Mouse (Mus musculus) kidney, postnatal 25 days (tissue): ENCODE results near the gene Fam219a.

ENCODE experiments used
- DNase-seq, 2 experiments: peaks; one replicate each; pipeline ENCODE4 v3.0.0; 2021; ENCODE audit warnings: mixed read lengths in 2 of 2

Gene Fam219a

DNA sequence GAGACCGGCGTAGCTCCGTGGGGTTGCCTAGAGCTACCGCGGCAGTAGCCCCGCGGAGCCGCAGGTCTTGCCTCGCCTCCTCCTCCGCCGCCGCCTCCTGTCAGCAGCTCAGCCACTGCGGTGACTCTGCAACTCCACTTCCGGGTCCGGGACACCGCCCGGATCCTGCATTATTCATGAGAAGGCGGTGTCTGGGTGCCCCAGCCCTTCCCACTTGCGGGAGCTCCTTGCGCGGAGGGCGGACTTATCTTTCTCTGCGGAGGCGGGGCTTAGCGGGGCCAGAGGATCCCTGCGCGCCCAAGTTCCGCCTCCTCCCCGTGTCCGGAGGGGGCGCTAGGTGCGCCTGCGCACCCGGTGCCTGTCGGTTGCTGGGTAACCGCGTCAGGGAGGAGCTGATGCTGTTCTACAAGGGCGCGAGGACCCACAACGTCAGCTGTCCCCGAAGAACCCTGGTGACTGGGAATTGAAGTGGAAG lies at the start of gene Fam219a, which contains the start of gene Dnaic1:
Gene Fam219a (minus strand): TSS at position 128 of the 475 bp plus-strand sequence.
Gene Dnaic1 (plus strand): TSS at position 365 of the 475 bp plus-strand sequence.
- peak; percentile 99 to 100 for DNase-seq

DNA sequence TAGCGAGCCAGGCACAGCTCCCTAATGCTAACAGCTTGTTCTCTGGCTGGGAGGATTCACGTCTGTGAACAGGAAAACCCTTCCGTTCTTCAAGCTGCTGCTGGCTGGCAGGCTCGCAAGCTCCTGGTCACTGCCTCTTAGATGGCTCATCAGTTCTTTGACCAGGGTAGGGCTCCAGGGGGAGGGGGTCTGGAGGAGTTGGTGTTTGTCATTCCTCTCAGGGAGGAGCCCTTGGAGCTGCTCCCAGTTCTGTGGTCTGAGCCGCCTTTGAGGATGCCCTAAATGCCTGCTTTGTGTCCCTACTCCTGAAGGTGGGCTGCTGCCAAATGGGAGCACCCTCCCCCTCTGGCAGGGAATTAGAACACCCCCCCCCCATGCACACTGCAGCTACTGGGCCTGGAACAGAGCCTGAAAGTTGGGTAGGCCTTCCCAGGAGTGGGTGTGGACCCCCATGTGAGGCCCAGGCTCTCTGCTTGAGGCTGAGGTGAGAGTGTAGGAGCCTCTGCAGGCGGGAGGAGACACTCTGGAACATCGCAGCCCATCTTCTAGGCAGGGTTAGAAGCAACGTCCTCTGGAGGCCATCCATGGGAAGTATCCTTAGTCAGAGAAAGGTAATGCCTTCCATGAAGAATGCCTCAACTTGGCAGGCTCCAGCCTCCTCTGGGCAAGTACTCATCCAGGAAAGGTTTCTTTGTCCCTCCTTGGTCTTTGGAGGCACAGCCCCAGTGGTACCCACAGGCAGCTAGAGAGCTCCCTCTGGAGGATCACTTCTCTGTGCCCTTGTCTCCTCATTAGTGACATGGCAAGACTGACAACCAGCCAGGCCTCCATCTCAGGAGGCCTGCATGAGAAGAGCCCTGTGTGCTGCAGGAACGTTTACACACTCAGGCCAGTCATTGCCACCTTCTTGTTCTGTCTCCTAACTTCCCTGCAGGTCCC lies 46.6 kb upstream of the Fam219a start:
- DNase-seq, result no peak

DNA sequence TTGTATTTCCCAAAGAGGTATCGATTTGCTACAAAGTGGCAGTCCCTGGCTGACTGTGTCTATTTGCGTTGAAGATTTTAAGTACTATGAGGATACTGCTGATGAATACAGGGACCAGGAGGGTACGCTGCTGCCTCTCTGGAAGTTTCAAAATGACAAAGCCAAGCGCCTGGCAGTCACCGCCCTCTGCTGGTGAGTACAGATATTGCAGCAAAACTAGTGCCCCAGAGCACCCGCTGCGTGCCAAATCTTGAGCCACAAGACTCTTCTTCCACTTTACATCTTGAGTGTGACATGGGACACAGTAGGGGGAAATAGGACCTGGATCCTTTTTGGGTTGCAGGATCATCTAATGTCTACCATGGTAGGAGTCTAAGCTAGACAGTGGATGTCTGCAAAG lies 44.8 kb upstream of the Fam219a start:
- peak; percentile 75 to 87 for DNase-seq

DNA sequence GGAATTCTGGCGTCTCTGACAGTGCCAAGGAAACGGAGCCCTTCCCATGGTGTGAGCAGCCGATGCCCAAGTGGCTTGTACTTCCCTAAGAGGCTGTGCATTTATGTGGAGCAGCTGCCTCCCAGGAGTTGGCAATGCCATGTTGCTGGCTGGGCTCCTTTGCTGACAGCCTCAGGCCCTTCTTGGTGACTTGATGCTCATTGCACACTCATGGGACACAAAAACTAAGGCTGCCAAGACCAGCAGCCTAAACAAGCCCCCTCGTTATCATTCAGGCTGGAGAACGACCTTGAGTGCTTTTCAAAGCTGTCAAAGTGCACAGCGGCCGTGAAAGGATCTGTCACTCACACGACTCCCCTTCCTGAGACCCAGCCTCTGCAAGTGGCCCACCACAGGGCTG lies 42.8 kb upstream of the Fam219a start:
- no peak for DNase-seq

DNA sequence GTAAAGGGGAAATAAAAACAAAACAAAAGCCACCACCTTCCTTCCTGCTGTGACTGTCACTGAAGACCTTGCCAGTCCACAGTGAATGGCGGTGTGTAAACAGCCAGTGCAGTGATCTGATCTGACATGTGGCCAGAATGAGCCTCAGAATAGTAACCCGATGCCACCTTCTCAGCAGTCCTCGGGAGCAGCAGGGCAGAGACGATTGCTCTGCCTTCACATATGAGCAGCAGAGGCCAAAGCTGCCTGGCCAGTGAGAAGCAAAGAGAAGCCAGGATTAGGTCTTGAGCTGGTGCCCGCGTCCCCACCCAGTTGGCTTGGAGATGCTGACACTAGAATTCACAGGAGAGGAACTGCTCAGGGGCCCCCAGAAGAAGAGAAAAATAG lies 41.2 kb upstream of the Fam219a start:
- no peak for DNase-seq

DNA sequence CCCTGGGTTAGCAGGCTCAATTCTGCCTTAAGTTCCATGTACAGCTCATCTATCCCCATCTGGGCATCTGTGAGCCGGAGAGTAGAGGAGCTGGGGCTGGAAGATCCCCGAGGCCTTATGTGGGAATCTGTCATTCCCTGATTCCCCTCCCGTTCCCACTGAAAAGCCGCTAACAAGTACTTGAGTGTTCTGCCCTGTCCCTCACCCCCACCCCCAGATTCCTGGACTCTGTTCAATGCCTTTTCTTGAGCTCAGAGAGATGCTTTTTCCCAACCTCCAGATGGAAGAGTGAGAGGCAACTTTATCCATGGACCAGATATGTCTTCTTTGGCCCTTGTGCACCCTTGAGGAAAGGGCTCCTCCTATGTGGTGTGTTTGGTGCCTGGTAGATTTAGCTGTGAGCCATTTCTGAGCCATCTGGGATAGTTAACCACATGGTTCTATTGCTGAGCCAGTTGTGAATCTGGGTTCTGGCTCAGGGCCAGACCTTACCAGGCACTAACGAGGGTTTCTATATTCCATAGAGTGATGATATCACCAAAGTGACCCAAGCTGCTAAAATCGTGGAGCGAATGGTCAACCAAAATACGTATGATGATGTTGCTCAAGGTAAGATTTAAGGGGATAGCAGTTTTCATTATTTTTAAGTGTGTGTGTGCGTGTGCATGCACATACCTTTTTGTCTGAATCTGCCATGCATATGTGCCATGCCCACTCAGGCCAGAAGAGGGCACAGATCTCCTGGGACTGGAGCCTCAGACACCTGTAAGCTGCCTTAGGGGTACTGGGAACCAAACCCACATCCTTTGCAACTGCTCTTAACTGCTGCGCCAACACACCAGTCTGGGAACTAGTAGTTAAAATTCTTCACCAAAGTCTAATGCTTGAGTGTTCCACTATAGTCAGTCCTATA lies 40.6 kb upstream of the Fam219a start:
- peak in 1 of 2 experiments; percentile 16 for DNase-seq

DNA sequence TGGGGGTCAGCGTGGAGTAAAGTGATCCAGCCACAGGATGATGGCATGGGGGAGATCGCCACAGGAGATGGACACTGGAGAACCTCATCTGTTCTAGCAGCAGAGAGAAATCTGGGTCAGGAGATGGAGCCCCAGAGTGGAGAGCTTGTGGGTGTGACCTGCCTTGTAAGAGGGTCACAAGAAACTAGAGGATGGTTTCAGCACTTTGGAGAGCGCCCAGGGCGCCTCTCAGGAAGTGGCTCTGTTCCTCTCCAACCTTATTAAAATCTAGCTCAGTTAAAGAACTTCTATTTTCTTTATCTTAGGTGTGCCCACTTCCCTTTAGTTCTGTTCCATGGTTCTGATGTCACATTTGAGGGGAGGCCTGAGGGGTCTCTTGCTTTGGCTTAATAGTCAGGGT lies 37.4 kb upstream of the Fam219a start:
- DNase-seq, result peak; percentile 64 to 77

DNA sequence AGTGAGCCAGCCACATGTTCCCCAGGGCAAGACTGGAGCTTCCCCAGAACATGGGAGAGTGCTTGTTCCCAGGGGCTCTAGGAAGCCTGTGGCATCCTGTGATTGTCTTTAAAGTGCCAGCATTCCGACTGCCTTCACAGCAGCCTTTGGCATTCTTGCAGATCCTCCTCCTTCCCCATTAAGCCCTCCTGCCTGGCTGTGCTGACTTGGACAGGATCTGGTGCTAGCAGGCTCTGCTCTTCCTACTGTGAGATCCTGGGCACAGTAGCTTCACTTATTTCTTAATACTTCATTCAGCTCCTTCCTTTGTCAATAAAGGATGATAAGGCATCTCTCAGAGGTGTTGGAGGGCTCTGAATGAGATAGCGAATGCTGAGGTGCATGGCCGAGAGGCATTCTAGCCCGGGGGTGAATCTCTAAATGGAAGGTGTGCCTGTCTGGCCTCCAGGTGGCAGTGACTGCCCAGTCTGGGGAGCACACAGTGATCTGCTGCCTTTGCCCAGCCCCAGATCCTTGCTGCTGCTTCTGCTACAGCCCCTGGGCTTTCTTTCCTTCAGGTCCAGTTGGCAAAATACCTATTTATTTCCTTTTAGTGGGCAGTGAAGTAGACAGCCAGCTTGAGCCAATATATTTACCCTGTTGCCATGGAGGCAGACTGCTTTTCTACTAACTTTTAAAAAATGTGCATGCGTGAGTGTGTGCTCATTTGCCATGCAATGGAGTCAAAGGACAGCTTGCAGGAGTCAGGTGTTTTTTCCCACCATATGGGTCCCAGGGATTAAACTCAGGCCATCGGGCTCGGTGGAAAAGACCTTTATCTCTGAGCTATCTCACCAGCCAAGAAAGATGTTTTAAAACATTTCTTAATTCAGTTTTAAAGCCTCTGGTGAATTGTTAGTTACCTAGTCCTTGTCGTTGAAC lies 35.4 kb upstream of the Fam219a start:
- peak in 1 of 2 experiments; percentile 14 for DNase-seq

DNA sequence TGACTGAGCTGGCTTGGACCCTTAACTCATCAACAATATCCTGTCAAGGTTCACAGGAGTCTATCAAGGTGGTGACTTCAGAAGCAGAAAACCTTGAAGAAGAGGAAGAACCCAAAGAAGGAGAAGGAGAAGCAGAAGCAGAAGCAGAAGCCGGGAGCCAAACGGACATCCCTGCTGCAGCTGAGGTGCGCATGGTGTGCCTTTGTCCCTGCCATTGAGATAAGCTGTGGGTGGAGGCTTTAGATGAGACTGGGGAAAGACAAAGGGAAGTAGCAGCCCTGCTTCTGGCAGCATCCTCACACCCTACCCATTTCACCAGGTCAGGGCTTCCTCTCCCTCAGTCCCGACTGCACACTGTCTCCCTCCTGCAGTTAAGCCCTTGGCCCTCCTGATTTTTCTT lies 33.5 kb upstream of the Fam219a start:
- no peak for DNase-seq

DNA sequence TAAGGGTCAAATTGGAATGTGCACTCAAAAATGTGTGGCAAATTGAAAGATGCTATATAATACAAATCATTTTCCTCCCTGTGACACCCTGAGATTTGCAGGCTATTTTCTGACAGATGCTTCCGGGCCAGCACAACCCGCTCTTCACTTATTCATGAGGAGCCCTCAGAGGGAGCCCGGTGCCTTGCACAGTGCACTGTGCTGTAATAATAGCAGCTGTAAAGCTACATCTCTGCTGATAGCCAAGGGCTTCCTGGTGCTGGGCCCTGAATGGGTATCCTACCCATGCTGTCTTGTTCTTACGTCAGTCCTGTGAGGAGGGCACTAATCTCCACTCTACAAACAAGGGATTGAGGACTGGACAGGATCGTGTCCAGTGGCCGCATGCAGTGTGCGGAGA lies 14.0 kb upstream of the Fam219a start:
- DNase-seq, result no peak

DNA sequence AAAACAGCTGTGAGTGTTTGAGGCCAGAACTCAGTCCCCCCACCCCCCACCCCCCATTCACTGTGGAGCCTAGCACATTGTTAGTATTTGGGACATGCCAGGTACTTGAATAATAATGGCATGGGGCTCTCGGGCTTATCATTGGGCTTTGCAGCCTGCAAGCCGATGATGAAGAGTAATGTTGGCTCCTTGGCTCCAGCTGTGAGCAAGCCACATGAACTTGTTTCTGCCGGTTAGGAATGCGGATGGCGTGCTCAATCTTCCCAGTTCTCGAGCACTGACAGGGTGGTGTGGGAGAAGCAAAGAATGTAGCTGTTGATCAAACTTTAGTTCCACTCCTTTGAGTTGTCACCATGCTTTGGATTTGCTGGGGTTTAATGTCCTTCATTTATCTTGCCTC lies 6.6 kb upstream of the Fam219a start:
- no peak for DNase-seq

DNA sequence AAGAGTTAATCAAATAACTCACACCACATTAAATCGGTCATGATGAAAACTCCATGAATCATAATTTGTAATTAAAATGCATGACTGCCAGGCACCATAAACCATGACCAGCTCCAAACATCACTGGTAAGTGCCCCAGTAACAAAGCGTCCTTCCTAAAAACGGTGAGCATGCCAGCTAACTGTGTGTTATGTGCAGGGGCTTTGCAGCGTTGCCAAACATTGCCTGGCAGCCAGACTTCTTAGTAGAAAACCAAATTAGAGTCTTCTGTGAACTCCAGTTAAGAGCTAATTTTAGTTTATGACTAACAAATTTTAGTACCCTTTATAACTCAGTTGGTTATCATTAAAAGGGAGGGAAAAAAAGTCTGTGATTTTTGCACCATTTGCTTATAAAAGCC lies 4.2 kb upstream of the Fam219a start:
- DNase-seq, result no peak

DNA sequence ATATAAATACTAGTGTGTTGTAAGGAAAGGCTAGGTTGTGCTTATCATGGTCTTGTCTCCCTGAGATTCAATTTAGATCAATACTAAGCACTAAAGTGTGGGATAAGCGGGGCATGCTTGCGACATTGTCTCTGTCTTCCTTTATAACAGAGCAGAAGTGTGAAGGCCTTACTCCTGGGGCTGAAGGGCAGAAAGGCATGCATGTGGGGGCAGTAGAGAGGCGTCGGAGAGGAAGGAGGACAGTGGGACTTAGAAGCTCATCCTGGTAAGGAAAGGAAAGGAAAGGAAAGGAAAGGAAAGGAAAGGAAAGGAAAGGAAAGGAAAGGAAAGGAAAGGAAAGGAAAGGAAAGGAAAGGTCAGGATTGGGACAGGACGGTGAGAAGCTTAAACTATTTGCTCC lies 2.2 kb upstream of the Fam219a start:
- DNase-seq, result peak in 1 of 2 experiments; percentile 21

DNA sequence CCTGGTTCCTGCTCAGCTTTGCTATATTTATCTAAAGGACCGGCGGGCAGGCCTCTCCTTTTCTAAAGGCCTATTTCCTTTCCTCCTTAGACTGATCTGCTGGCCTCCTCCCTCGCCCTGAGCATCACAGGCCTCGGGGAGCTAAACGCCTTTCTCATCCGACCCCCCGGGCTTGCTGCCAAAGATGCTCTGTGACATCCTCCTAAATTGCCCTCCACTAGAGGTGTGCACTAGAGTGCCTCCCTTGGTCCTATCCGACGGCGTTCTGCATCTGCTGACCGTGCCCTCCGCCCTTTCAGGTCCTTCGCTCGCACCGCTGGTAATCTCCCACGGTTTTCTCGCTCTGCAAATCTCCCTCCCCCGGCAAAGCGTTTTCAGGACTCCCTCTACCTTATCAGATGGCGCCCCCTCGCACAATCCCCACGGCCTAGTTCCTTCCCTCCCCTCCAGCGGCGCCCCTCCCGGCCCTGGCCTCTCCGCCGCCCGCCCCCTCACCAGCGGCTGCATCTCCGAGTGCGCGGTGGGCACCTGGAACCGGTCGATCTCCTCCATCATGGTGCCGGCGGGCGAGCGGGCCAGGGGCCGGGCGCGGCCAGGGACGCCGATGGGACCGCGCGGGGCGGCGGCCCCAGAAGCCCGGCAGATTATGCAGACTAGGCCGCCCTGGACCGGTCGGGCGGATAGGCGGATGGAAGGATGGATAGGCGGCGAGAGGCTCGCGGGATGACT lies 492 bp downstream of the Fam219a start:
- DNase-seq, result peak; percentile 53 to 72

DNA sequence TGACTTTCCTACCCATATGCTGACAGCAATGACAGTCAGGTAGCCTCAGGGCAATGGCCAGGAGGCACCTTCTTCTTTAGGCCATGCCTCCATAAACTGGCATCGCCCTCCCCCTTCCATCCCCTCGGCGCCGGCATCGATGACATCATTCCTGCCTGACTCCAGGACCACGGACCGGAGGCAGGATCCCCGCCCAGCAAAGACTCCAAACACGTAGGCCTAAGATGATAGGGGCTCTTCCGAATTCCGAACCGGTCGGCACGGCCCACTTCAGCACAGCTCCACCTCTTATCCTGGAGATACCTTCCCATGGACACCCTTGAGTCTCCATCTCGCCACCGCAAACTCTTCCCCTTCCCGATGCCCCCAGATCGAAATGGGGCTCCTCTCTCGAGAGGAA lies 1.1 kb downstream of the Fam219a start:
- peak; percentile 54 to 73 for DNase-seq

DNA sequence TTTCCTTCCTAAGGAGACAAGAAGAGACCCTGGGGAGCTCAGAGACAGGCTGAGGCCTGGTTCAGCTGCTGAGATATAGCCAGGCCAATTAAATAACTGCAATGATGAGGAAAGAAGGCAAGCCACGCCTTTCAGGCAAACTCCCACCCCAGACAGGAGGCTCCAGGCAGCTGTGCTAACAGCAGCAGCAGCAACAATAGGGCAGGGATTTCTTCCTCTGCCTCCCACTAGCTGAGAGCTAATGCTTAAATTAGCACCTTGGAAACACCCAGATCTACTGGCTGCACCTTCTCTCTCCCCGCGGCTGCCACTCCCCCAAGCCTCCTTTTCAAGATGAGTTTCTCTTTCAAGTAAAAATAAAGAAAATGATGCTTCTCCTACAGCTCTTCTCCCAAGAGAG lies 3.2 kb downstream of the Fam219a start:
- DNase-seq, result no peak

DNA sequence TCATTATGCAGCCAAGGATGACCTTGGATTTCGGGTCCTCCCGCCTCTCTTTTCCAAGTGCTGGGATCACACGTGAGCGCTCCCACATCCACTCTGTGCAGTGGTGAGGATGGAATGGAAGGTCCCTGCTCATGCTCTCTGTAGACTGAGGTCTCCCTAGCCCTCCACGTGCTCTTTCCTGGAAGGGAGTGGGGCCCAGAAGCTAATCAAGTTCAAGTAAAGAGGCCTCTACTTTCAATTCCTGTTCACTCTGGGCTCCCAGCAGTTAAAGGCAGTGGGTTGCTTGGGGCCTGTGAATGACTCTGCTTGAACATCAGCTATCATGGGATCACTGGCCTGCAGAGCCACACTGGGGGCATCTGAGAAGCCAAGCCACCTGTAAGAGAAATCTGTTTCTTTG lies 6.0 kb downstream of the Fam219a start:
- no peak for DNase-seq

DNA sequence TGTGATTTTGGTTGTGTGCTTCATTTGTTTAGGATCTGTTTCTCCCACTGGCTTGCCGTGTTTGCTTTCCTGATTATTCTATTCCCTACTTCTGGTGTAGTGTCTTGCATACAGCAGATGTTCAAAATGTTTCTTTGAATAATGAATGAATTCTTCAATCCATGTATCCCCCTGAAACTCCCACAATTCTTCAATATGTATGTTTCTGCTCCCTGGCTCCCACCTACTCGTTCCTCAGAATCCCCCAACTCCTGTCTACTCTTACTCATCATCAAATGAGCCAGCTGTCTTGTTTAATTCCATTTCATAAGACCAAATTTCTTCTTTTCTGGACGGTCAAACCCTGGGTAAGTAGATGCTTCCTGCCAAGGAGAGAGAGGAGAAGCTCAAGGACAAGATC lies 12.2 kb downstream of the Fam219a start:
- DNase-seq, result no peak

DNA sequence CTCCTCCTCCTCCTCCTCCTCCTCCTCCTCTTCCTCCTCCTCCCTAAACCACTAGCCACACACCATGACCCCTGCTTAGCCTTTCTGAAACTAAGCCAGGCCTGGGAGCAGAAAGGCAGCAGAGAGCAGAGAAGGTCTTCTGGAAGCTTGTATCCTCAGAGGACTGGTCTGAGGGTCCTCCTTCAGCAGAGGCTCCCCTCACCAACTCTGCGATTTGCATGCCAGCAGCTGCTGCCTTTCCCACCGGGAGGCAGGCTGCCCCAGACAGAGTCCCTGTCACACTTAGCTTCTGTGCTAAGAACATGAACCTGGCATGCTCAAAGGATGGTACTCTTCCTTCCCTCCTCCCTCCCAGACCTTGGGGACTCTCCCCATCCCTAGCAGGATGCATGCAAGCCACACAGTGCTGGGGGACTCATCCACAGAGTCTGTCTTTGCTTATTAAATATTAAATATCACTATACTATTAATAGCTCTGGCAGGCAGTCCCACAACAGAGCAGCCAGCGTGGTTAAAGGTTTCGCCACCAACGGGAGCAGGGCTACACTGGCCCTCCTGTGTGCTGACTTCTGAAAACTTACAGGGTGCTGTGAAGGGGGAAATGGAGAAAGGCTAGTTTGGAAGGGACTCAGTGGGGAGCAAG lies 12.9 kb downstream of the Fam219a start:
- peak in 1 of 2 experiments; percentile 11 for DNase-seq

DNA sequence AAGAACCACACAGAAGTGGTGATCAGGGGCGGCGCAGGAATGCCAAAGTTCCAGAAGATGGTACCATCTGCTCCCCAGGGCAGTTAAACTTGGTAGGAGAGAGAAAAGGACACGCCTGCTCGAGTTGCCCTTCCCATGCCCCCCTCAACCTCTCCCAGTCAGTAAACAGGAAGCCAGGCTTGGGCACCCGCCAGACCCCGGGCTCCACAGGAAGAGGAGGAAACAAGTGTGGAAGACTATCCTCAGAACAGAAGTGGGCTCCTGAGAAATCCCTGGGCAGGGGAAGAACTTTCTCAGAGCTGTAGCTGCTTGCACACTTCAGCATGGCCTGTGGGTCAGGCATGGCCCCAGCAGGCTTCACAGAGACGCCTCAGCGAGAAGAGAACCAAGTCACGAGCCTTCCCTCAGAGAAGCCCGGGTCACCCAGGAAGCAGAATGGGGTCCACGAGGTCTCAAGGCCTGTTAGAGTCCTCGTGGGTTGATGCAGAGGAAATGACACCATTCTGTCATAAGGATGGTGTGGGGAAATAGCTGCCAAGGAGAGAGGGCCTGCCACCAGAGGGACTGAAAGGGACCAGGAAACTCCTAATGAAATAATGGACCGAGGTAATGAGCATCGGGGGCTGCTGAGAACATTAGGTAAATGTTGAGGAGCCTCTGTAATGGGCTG lies 14.2 kb downstream of the Fam219a start:
- DNase-seq, result peak; percentile 89 to 91
